Mouse (Mus musculus) stomach, embryonic 14.5 days (tissue): Measurements from ENCODE around the gene Cryba2. TPM values are rescaled to one million over a fixed set of nuclear protein-coding genes. Genes with fewer than 3 reads are reported as not detected.

Experiments
- ATAC-seq: fragments of 200-750 bp; cut with Nextera tagmentation; 2 replicates; pipeline ENCODE4 v1.8.0; 2017; ENCODE audit warnings: low read depth, moderate TSS enrichment; ENCODE audit not compliant: insufficient number of reproducible peaks, insufficient read depth, low FRiP score
- H3K27ac ChIP-seq: fragments of 300-500 bp; sonication (generic); 2 replicates; pipeline ENCODE4 v1.5.1; 2014; ENCODE audit warnings: mild to moderate bottlenecking, low read length, moderate library complexity, mixed read lengths
- H3K27me3 ChIP-seq: fragments of 300-500 bp; sonication (generic); 2 replicates; pipeline ENCODE4 v1.6.1; 2014; ENCODE audit warnings: low read length, control low read depth, mixed read lengths; ENCODE audit not compliant: control insufficient read depth, insufficient read depth
- H3K36me3 ChIP-seq: fragments of 300-500 bp; sonication (generic); 2 replicates; pipeline ENCODE4 v1.6.1; 2014; ENCODE audit warnings: mild to moderate bottlenecking, control low read depth, low read length, moderate library complexity, mixed read lengths; ENCODE audit not compliant: control insufficient read depth, insufficient read depth
- H3K4me1 ChIP-seq: fragments of 300-500 bp; sonication (generic); 2 replicates; pipeline ENCODE4 v1.6.1; 2014; ENCODE audit warnings: low read length, control low read depth, mixed read lengths; ENCODE audit not compliant: control insufficient read depth, insufficient read depth
- H3K4me2 ChIP-seq: fragments of 300-500 bp; sonication (generic); replicated peaks from 2 replicates; pipeline ENCODE4 v1.6.1; 2014; ENCODE audit warnings: low read depth, low read length, control low read depth
- H3K4me3 ChIP-seq: fragments of 300-500 bp; sonication (generic); 2 replicates; pipeline ENCODE4 v1.5.1; 2014; ENCODE audit warnings: low read depth, low read length, control low read depth
- H3K9ac ChIP-seq: fragments of 300-500 bp; sonication (generic); replicated peaks from 2 replicates; pipeline ENCODE4 v1.6.1; 2014; ENCODE audit warnings: low read depth, mild to moderate bottlenecking, control low read depth, low read length, moderate library complexity, mixed read lengths
- H3K9me3 ChIP-seq: fragments of 300-500 bp; sonication (generic); 2 replicates; pipeline ENCODE4 v1.6.1; 2016; ENCODE audit warnings: low read depth, low read length, control low read depth; ENCODE audit not compliant: control insufficient read depth
- WGBS: fragments of 180-500 bp; shearing (Covaris S2); extraction: QIAGEN DNeasy Blood & Tissue Kit; methylation state at CpG from one replicate; pipeline ENCODE4 v1.1.7; 2014; 5-methylcytosine and 5-hydroxymethylcytosine counted together
- polyA plus RNA-seq: library from polyadenylated mRNA; unstranded; fragments of >200 nt; fragmentation: Nextera tagmentation; extraction: Ambion mirVana; gene quantifications from 2 replicates; pipeline ENCODE4 v1.2.1, GENCODE M21; 2014

The Cryba2 gene
- polyA plus RNA-seq, 1 experiment from 2014 or later: 0.36 TPM

DNA sequence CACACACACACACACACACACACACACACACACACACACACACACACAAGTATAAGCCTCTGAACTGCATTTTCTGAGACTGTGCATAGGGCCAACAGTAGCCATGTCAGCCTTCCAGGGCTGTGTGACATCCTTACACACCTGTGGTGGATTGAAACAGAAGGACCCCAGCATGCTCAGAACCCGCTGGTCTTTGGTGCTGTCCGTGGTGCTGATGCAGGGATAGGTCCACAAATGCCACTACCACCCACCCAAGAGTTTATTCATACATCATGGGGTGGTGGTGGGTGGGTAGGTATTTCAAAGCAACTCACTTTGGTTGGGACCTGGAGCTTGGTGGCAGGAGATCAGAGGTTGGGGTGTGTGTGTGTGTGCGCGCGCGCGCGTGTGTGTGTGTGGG is 1.4 kb downstream of the Cryba2 start:
- peaks cover 62% of the 10 kb centered on the region for H3K27me3 ChIP-seq
- H3K4me3 ChIP-seq: no peak overlapping the region
- ATAC-seq: no peak
- no peaks in the 10 kb centered on the region for H3K9me3 ChIP-seq
- H3K4me2 ChIP-seq: no peak overlapping the region
- no peaks in the 10 kb centered on the region for H3K36me3 ChIP-seq
- no peak overlapping the region for H3K27ac ChIP-seq
- WGBS: under 1% methylated on average over 8 of the region's 8 CpGs
- no peaks in the 10 kb centered on the region for H3K4me1 ChIP-seq
- no peak overlapping the region for H3K9ac ChIP-seq

DNA sequence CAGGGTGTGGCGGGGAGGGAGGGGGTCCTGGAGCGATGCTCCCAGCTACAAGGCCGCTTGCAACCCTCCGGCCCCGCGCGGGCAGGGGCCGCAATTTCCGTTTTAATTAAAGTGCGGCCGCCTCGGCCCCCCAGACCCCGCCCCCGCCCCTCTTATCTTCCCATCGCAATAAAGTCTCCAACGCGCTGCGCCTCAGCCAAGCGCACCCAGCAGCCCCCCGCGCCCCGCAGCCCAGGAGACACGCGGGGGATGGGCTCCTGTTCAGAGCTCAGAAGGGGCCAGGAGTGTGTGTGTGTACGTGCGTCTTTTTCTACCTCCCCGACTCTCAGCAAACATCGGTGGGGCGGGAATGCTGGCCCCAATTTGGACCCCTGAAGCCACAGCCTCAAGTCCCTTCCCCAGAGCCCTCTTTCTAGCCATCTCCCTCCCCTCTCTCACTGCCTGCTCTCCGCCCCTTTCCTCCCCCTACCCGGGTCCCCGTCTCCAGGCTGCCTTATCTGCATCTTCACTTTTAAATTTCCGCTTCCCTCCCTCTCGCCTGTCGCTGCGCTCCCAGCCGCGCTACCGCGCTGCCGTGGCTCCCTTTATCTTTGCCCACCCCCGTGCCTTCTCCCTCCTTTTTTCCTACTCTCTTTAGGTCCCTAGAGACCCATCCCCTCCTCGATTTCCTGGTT is 7.4 kb downstream of the Cryba2 start, which contains the start of gene Fev:
TSS of gene Fev (minus strand) at position 51 of the 674 bp plus-strand sequence.
- under 1% methylated on average over 36 of the region's 43 CpGs for WGBS
- Histone ChIP-seq H3K27ac (no peak within 1 kb of the TSS), H3K4me3 (peak within 1 kb of the TSS; percentile 20), H3K36me3 (no peaks in the 10 kb centered on the region), H3K9ac (no peak within 1 kb of the TSS), H3K9me3 (no peaks in the 10 kb centered on the region), H3K27me3 (peaks cover 71% of the 10 kb centered on the region), H3K4me1 (peaks cover 15% of the 10 kb centered on the region), H3K4me2 (peak within 1 kb of the TSS; percentile 37)
- no peak for ATAC-seq

DNA sequence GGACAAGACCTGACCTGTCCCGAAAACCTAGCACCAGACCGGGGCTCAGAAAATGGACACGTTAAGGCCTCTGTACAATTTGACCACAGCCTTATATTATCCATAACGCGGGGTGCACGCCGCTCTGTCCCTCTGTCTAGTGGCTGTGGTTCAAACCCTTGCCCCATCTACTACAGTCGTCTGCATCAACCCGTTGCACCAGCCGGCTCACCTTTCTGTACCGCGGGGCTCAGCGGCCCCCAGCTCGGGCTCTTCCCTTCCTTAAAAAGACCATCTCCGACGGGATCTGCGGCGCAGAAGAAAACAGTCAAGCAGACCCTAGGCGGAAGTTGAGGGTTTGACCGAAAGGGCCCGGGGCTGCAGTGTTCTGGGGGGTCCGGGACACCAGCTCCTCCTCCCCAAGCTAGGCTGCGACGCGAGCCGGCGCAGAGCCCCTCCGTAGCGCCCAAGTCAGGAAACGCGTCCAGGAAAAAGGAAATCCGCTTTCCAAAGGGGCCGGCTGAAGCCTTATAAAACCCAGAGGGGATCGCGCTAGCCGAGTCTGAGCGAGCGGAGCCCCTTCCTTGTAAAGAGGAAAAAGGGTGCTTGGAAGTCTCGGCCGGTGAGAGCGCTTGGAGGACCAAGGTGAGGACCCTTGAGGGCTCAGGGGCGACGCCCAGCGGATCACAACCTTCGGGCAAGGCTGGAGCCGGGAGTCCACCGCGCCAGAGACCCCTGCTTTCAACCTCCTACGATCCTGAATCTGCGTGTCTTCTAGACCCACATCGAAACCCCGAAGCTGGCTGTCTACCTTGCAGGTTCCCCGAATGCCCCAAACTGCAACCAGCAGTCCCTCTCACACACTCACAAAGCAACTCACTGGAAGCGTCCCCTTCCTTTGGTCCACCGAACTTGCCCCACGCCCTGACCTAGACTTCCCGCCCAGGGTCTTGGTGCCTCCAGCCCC is 8.5 kb downstream of the Cryba2 start:
- Histone ChIP-seq H3K4me2 (peak overlapping the region; percentile 37), H3K4me3 (peak overlapping the region; percentile 20), H3K27ac (no peak overlapping the region), H3K36me3 (no peaks in the 10 kb centered on the region), H3K27me3 (peaks cover 67% of the 10 kb centered on the region), H3K4me1 (peaks cover 15% of the 10 kb centered on the region), H3K9ac (no peak overlapping the region), H3K9me3 (no peaks in the 10 kb centered on the region)
- WGBS: 1% methylated on average over 57 of the region's 57 CpGs
- ATAC-seq: no peak

GRCm38 (mm10) chr1:74883441-74883840 is 9.5 kb downstream of the Cryba2 start:
- Histone ChIP-seq H3K4me2 (no peak overlapping the region), H3K27ac (no peak overlapping the region), H3K36me3 (no peaks in the 10 kb centered on the region), H3K9me3 (no peaks in the 10 kb centered on the region), H3K4me1 (peaks cover 15% of the 10 kb centered on the region), H3K9ac (no peak overlapping the region), H3K27me3 (peaks cover 73% of the 10 kb centered on the region), H3K4me3 (no peak overlapping the region)
- 8% methylated on average over 5 of the region's 5 CpGs for WGBS
- ATAC-seq: no peak

GRCm38 (mm10) chr1:74882828-74883227 is 10.1 kb downstream of the Cryba2 start:
- no peak for ATAC-seq
- Histone ChIP-seq H3K27me3 (peaks cover 73% of the 10 kb centered on the region), H3K36me3 (no peaks in the 10 kb centered on the region), H3K4me3 (peak overlapping the region; percentile 22; the same call in 1 of the 2 replicates), H3K9ac (no peak overlapping the region), H3K4me2 (no peak overlapping the region; the same call in 1 of the 2 replicates), H3K4me1 (peaks cover 15% of the 10 kb centered on the region), H3K27ac (no peak overlapping the region), H3K9me3 (no peaks in the 10 kb centered on the region)
- WGBS: 4% methylated on average over 8 of the region's 8 CpGs

- peaks cover 70% of the 10 kb centered on the region for H3K27me3 ChIP-seq
- H3K4me2 ChIP-seq: peak overlapping the region; percentile 45
- WGBS: 1% methylated on average over 61 of the region's 74 CpGs
- H3K9ac ChIP-seq: no peak overlapping the region
- H3K9me3 ChIP-seq: no peaks in the 10 kb centered on the region
- H3K27ac ChIP-seq: no peak overlapping the region
- no peaks in the 10 kb centered on the region for H3K36me3 ChIP-seq
- ATAC-seq: no peak
- H3K4me3 ChIP-seq: peak overlapping the region; percentile 22
- peaks cover 15% of the 10 kb centered on the region for H3K4me1 ChIP-seq
These were observed 10.7 kb downstream of the Cryba2 start for GRCm38 (mm10) chr1:74882055-74882734.

DNA sequence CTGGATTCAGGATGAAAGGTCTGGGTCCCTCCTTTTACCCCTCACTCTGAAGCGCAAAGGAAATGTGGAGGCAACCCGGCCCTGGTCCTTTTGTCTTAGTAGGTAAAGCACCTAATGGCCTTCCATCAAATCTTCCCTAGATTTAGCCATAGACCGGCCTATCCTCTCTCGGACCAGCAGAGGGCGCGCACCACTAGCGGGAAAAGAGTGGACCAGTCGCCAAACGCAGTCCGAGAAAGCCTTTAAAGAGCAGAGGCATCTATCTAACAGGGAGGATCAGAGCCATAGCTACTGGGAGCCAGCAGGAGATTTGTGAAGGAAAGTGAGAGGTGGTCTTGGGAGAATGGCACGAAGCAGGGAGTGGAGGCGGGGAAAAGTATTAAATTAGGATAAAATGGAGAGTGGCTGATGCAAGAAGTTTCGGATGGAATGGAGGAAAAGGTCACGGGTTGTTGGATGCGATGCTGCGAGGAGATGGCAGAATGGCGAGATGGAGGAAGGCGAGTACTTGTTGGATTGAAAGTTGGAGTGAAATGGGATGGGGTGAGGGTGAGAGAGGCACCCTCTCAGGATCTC is 12.1 kb downstream of the Cryba2 start:
- Histone ChIP-seq H3K36me3 (no peaks in the 10 kb centered on the region), H3K9me3 (no peaks in the 10 kb centered on the region), H3K27me3 (peaks cover 58% of the 10 kb centered on the region), H3K27ac (no peak overlapping the region), H3K4me2 (no peak overlapping the region), H3K4me1 (peaks cover 15% of the 10 kb centered on the region), H3K9ac (no peak overlapping the region), H3K4me3 (no peak overlapping the region)
- 3% methylated on average over 18 of the region's 18 CpGs for WGBS
- no peak for ATAC-seq

DNA sequence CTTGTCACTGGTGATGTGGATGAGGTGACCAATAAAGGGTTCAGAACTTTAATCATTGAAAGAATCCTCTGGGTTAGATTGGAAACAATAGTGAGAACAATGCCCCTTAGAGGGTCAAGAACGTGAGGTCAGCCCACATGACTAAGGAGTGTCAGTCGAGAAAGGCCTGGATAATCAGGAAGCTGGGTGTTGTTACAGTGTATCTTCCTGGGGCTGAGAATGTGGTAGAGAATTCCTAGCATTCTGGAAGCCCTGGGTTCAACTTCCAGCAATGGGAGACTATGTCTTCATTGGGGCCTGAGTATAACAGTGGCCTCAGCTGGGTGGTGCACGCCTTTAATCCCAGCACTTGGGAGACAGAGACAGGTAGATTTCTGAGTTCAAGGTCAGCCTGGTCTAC is 15.7 kb downstream of the Cryba2 start:
- H3K27me3 ChIP-seq: peaks cover 29% of the 10 kb centered on the region
- ATAC-seq: no peak
- no peaks in the 10 kb centered on the region for H3K9me3 ChIP-seq
- H3K27ac ChIP-seq: no peak overlapping the region
- 44% methylated on average over 3 of the region's 3 CpGs for WGBS
- no peak overlapping the region for H3K9ac ChIP-seq
- no peak overlapping the region for H3K4me2 ChIP-seq
- no peaks in the 10 kb centered on the region for H3K36me3 ChIP-seq
- H3K4me1 ChIP-seq: no peaks in the 10 kb centered on the region
- H3K4me3 ChIP-seq: no peak overlapping the region
